Mouse (Mus musculus) embryonic facial prominence, embryonic 15.5 days (tissue): Measurements from ENCODE around the gene Gsg1l. TPM values are rescaled to one million over a fixed set of nuclear protein-coding genes. Genes with fewer than 3 reads are reported as not detected.

Source experiments
- ATAC-seq: fragments of 200-750 bp; cut with Nextera tagmentation; 2 replicates; pipeline ENCODE4 v1.8.0; 2017; ENCODE audit warnings: low read depth, moderate TSS enrichment; ENCODE audit not compliant: insufficient number of reproducible peaks, low FRiP score, low TSS enrichment
- H3K27ac ChIP-seq: fragments of 300-500 bp; sonication (generic); replicated peaks from 2 replicates; pipeline ENCODE4 v1.5.1; 2015; ENCODE audit warnings: mild to moderate bottlenecking, inconsistent platforms
- H3K27me3 ChIP-seq: fragments of 300-500 bp; sonication (generic); 2 replicates; pipeline ENCODE4 v1.6.1; 2015; ENCODE audit warnings: inconsistent platforms
- H3K36me3 ChIP-seq: fragments of 300-500 bp; sonication (generic); 2 replicates; pipeline ENCODE4 v1.6.1; 2015; ENCODE audit warnings: mild to moderate bottlenecking, inconsistent platforms
- H3K4me1 ChIP-seq: fragments of 300-500 bp; sonication (generic); 2 replicates; pipeline ENCODE4 v1.6.1; 2015; ENCODE audit warnings: inconsistent platforms
- H3K4me2 ChIP-seq: fragments of 300-500 bp; sonication (generic); replicated peaks from 2 replicates; pipeline ENCODE4 v1.6.1; 2015; ENCODE audit warnings: mild to moderate bottlenecking, inconsistent platforms
- H3K4me3 ChIP-seq: fragments of 300-500 bp; sonication (generic); replicated peaks from 2 replicates; pipeline ENCODE4 v1.5.1; 2015; ENCODE audit warnings: mild to moderate bottlenecking, inconsistent platforms
- H3K9ac ChIP-seq: fragments of 300-500 bp; sonication (generic); 2 replicates; pipeline ENCODE4 v1.6.1; 2015; ENCODE audit warnings: inconsistent platforms
- H3K9me3 ChIP-seq: fragments of 300-500 bp; sonication (generic); replicated peaks from 2 replicates; pipeline ENCODE4 v1.6.1; 2016; ENCODE audit warnings: inconsistent platforms
- WGBS: fragments of 180-500 bp; shearing (Covaris S2); methylation state at CpG from one replicate; pipeline ENCODE4 v1.1.7; 2015; 5-methylcytosine and 5-hydroxymethylcytosine counted together
- polyA plus RNA-seq: library from polyadenylated mRNA; unstranded; fragments of >200 nt; fragmentation: Nextera tagmentation; extraction: Ambion mirVana; gene quantifications from 2 replicates; pipeline ENCODE4 v1.2.1, GENCODE M21; 2015

The Gsg1l gene
- polyA plus RNA-seq, 1 experiment from 2014 or later = 2.6 TPM

- 47% methylated on average over 5 of the region's 5 CpGs for WGBS
Observed at GRCm38 (mm10) chr7:126005274-126005673, 76.9 kb downstream of the Gsg1l start.

DNA sequence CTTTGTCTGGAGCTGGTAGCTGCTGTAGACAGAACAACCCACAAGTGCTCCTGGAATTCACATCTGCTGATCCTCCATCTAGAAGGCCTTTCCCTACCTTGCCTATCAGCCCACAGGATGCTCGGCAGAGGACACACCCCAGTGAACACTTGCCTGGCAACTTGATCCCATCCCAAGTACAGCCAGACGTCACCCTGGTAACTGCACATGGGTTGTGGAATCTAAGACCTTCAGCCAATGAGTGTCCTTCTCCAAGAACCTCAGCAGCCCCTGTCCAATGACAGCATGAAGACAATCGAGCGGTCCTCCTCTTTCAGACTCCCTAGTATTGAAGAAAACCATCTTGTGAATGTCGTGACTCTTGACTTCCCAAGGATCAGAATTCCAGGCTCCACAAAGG is 80.5 kb downstream of the Gsg1l start:
- 55% methylated on average over 5 of the region's 5 CpGs for WGBS
- no peak overlapping the region for H3K4me3 ChIP-seq
- H3K36me3 ChIP-seq = no peaks in the 10 kb centered on the region
- no peak overlapping the region for H3K27ac ChIP-seq
- no peaks in the 10 kb centered on the region for H3K9me3 ChIP-seq
- H3K27me3 ChIP-seq = no peaks in the 10 kb centered on the region
- no peak overlapping the region for H3K4me2 ChIP-seq
- no peak for ATAC-seq
- H3K4me1 ChIP-seq = no peaks in the 10 kb centered on the region
- H3K9ac ChIP-seq = no peak overlapping the region

More at GRCm38 (mm10) chr7:126005274-126005673, 76.9 kb downstream of the Gsg1l start:
- H3K4me2 ChIP-seq = no peak overlapping the region
- no peaks in the 10 kb centered on the region for H3K36me3 ChIP-seq
- H3K4me1 ChIP-seq = peaks cover 9% of the 10 kb centered on the region; the same call in 1 of the 2 replicates
- H3K27me3 ChIP-seq = no peaks in the 10 kb centered on the region
- H3K4me3 ChIP-seq = no peak overlapping the region
- H3K27ac ChIP-seq = no peak overlapping the region
- no peak overlapping the region for H3K9ac ChIP-seq
- no peaks in the 10 kb centered on the region for H3K9me3 ChIP-seq
- ATAC-seq = no peak

DNA sequence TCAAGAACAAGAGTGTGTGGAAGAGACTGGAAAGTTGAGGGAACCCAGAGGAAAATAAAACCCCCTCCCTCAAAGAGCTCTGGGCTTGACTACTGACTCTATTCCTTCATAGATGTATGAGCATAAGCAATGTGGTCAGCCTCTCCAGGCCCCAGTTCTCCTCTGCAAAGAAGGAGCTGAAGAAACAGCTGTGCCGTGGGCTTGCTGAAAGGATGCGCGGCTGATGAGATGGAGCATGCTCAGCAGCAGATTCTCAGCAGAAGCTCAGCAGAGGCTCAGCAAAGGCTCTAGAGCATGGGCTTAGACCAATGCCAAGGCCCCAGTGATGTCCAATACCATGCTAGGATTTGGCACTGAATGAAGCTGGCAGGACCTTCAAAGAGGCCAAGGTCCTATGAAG is 82.3 kb downstream of the Gsg1l start:
- Histone ChIP-seq H3K27me3 (no peaks in the 10 kb centered on the region), H3K4me1 (no peaks in the 10 kb centered on the region), H3K4me3 (no peak overlapping the region), H3K27ac (no peak overlapping the region), H3K36me3 (no peaks in the 10 kb centered on the region), H3K4me2 (no peak overlapping the region), H3K9ac (no peak overlapping the region), H3K9me3 (no peaks in the 10 kb centered on the region)
- ATAC-seq = no peak
- WGBS = 89% methylated on average over 3 of the region's 3 CpGs

DNA sequence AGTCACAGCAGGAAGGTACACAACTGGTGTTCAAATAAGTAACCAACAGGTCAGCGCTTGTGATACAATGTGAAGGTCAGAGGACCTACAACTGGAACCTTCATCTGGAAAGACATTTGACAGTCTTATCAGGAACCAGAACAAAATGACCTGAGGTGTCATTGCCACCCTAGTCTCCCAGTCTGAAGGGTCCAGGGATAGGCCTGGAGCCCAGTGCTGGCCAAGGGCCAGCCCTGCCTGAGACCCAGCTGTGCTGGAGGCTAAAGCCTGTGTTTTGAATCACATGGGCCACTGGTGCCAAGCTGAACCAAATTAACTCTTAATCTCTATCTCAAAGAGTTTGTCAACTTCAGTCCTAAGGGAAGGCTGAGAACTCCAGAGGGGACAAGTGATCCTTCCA is 86.1 kb downstream of the Gsg1l start:
- Histone ChIP-seq H3K4me2 (no peak overlapping the region), H3K9me3 (no peaks in the 10 kb centered on the region), H3K27me3 (no peaks in the 10 kb centered on the region), H3K36me3 (no peaks in the 10 kb centered on the region), H3K4me1 (no peaks in the 10 kb centered on the region), H3K27ac (no peak overlapping the region), H3K4me3 (no peak overlapping the region), H3K9ac (no peak overlapping the region)
- no peak for ATAC-seq
- 100% methylated on average over 1 of the region's 1 CpGs for WGBS

DNA sequence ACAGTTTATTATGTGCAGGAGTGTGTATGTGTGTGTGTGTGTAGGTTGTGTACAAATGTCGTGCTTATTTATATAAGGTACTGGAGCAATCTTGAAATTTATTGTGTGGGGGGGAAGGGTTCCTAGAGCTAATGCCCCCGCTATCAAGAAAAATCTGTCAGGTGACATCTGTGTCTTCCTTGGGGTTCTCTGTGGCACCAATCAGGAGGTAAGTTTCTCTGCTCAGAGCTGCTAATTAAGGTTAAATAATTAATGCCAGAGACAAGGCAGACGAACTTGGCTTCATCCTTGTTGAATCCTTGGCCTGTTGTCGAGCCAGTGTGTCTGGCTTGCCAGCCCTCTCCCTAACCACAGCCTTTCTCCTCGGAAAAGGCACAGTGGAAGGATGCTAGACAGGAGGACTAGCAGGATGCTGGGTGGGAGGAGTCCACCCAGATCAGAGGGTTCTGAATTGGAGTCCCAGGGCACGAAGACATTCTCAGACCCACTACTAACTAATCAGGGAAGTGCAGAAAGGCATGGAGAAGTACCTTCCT is 89.8 kb downstream of the Gsg1l start:
- Histone ChIP-seq H3K9ac (no peak overlapping the region), H3K4me1 (no peaks in the 10 kb centered on the region), H3K4me3 (no peak overlapping the region), H3K27me3 (no peaks in the 10 kb centered on the region), H3K9me3 (no peaks in the 10 kb centered on the region), H3K27ac (no peak overlapping the region), H3K36me3 (no peaks in the 10 kb centered on the region), H3K4me2 (no peak overlapping the region)
- WGBS = 59% methylated on average over 6 of the region's 6 CpGs
- ATAC-seq = no peak

- WGBS = 44% methylated on average over 2 of the region's 2 CpGs
- Histone ChIP-seq H3K9ac (no peak overlapping the region), H3K36me3 (no peaks in the 10 kb centered on the region), H3K27ac (no peak overlapping the region), H3K4me3 (no peak overlapping the region), H3K4me2 (no peak overlapping the region), H3K4me1 (no peaks in the 10 kb centered on the region), H3K27me3 (no peaks in the 10 kb centered on the region), H3K9me3 (no peaks in the 10 kb centered on the region)
- no peak for ATAC-seq
Observed at GRCm38 (mm10) chr7:125991846-125992245, 90.4 kb downstream of the Gsg1l start.

DNA sequence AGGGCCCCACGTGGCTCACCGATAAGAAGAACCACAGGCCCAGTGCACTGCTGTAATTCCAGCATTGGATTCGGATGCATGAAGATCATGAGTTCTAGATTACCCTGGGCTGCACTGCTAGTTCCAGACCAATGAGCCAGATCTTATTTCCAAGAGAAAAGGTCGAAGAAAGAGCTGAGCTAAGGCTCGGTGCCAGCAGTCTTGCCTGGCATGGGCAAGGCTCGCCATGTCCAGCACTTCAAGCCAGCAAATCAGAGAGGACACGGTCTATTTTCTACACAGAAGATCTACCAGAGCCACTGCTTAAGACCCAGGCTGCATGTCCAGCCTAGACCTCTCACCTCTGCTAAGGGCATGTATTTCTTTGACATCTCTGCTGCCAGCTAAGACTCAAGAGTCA is 92.2 kb downstream of the Gsg1l start:
- Histone ChIP-seq H3K36me3 (no peaks in the 10 kb centered on the region), H3K27ac (no peak overlapping the region), H3K4me1 (no peaks in the 10 kb centered on the region), H3K9me3 (no peaks in the 10 kb centered on the region), H3K4me2 (no peak overlapping the region), H3K27me3 (no peaks in the 10 kb centered on the region), H3K4me3 (no peak overlapping the region), H3K9ac (no peak overlapping the region)
- 77% methylated on average over 7 of the region's 7 CpGs for WGBS
- no peak for ATAC-seq

GRCm38 (mm10) chr7:125989489-125989888 is 92.7 kb downstream of the Gsg1l start:
- Histone ChIP-seq H3K27ac (no peak overlapping the region), H3K4me3 (no peak overlapping the region), H3K4me1 (no peaks in the 10 kb centered on the region), H3K9ac (no peak overlapping the region), H3K36me3 (no peaks in the 10 kb centered on the region), H3K4me2 (no peak overlapping the region), H3K9me3 (no peaks in the 10 kb centered on the region), H3K27me3 (no peaks in the 10 kb centered on the region)
- ATAC-seq = no peak
- 24% methylated on average over 4 of the region's 4 CpGs for WGBS

GRCm38 (mm10) chr7:125988326-125988725 is 93.9 kb downstream of the Gsg1l start:
- no peaks in the 10 kb centered on the region for H3K27me3 ChIP-seq
- H3K4me1 ChIP-seq = no peaks in the 10 kb centered on the region
- H3K4me2 ChIP-seq = no peak overlapping the region
- no peak overlapping the region for H3K27ac ChIP-seq
- H3K4me3 ChIP-seq = no peak overlapping the region
- 84% methylated on average over 3 of the region's 3 CpGs for WGBS
- H3K9ac ChIP-seq = no peak overlapping the region
- H3K9me3 ChIP-seq = no peaks in the 10 kb centered on the region
- no peak for ATAC-seq
- no peaks in the 10 kb centered on the region for H3K36me3 ChIP-seq

DNA sequence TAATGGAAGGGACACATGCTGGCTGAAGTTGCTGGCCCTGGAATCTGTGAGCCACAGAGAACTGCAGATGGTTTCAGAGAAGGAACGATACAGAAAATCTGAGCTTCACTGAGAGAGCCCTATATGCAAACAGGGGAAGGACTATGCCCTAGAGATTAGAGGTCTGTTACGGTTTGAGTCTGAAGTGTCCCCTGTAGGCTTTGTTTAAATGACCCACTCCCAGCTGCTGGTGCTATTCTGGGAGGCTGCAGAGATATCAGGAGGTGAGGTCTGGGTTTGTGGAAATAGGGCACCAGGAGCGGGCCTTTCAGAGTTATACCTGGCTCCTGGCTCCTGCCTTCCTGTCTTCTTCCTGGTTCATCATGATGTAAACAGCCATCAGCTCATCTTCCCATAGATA is 95.1 kb downstream of the Gsg1l start:
- 74% methylated on average over 3 of the region's 3 CpGs for WGBS
- no peak for ATAC-seq
- Histone ChIP-seq H3K9me3 (no peaks in the 10 kb centered on the region), H3K27me3 (no peaks in the 10 kb centered on the region), H3K36me3 (no peaks in the 10 kb centered on the region), H3K9ac (no peak overlapping the region), H3K4me2 (no peak overlapping the region), H3K4me1 (no peaks in the 10 kb centered on the region), H3K4me3 (no peak overlapping the region), H3K27ac (no peak overlapping the region)

DNA sequence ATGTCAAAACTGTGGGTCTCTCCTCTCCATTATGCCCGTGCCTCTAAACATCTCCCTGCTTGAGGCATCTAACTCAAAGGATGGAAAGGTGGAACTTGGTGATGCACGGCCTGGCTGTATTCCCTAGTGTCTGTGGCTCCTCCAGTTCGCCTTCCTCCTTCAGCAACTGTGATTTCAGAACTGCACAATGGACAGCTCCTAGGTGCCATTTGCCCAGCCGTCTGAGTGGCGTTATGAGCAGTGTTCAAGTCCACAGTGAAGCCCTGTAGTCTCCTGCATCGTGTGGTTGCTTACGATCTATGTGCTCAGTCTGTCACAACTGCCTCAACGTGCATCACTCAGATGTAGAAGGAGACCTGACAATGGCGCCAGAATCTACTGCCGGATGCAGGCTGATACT is 96.6 kb downstream of the Gsg1l start:
- Histone ChIP-seq H3K4me1 (no peaks in the 10 kb centered on the region), H3K27ac (no peak overlapping the region), H3K4me2 (no peak overlapping the region), H3K36me3 (no peaks in the 10 kb centered on the region), H3K9ac (no peak overlapping the region), H3K9me3 (no peaks in the 10 kb centered on the region), H3K4me3 (no peak overlapping the region), H3K27me3 (no peaks in the 10 kb centered on the region)
- no peak for ATAC-seq
- WGBS = 55% methylated on average over 10 of the region's 10 CpGs
